Mouse (Mus musculus): ENCODE measurements around the gene Ipo13. TPM values are rescaled to one million over a fixed set of nuclear protein-coding genes. Genes with fewer than 3 reads are reported as not detected.

Gene Ipo13
- polyA plus RNA-seq, 1 experiment from 2014 or later, result 35.6 TPM

DNA sequence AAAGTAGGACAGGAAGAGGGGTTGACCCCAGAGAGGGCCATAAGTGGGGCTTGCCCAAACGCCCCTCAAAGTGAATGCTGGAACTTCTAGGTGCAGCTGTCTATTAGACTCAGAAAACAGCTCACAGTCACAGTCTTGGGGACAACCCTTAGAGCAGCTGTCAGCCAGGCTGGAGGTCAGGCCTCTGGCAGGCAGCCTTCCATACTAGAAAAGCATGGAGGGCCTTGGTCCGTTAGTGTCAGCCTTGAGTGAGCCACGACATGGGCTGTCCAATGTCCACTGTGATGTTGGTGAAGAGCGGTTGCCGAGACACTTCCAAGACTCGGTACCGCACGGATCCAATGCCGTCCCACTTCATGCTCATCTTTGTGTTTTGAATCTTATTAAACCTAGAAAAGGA, 41.2 kb downstream of the Ipo13 start:
- no peak overlapping the region for H3K27ac ChIP-seq
- 89% methylated on average over 9 of the region's 9 CpGs for WGBS (ENCODE audit: insufficient replicate concordance)
- H3K9me3 ChIP-seq (replicated peaks), result no peaks in the 10 kb centered on the region
- peaks cover 54% of the 10 kb centered on the region for H3K4me1 ChIP-seq
- H3K9ac ChIP-seq, result no peak overlapping the region
- peaks cover 33% of the 10 kb centered on the region for H3K36me3 ChIP-seq
- no peak overlapping the region for H3K4me2 ChIP-seq
- ATAC-seq, result no peak
- H3K27me3 ChIP-seq (replicated peaks), result 0 out of 2 replicates have a peak, but pooled peaks cover 6% of the 10 kb centered on the region
- H3K4me3 ChIP-seq, result no peak overlapping the region

DNA sequence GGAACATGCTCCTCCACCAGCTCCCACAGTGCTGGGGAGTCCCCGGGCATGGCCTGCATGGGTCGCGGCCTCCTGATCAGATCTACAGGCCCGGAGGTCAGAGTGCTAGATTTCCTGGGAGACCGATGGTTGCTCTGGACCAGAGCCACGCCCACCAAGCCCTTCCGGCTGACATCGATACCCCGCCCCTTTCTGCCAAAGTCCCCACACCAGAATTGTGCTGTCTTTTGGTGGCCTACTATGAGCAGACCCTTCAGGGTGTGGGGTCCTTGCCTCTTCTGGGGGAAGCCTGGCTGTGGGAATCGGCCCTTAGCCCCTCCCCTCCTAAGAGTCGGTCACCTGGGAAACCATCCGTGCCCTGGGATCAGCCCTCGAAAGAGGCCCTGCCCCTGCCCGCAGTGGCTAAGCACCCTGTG, 42.3 kb downstream of the Ipo13 start, which contains the start of gene Ccdc24:
Gene Ccdc24, minus strand, starts transcription at position 87 of the 416 bp plus-strand sequence.
- WGBS (ENCODE audit: insufficient replicate concordance), result 20% methylated on average over 14 of the region's 14 CpGs
- Histone ChIP-seq H3K9me3 (replicated peaks) (no peaks in the 10 kb centered on the region), H3K36me3 (peaks cover 41% of the 10 kb centered on the region), H3K27me3 (replicated peaks) (peaks cover 6% of the 10 kb centered on the region; the same call in 1 of the 2 replicates), H3K27ac (peak within 1 kb of the TSS; percentile 64), H3K4me1 (peaks cover 62% of the 10 kb centered on the region), H3K4me3 (peak within 1 kb of the TSS; percentile 46), H3K9ac (peak within 1 kb of the TSS; percentile 51), H3K4me2 (peak within 1 kb of the TSS; percentile 75)
- ATAC-seq, result peak; percentile 46

DNA sequence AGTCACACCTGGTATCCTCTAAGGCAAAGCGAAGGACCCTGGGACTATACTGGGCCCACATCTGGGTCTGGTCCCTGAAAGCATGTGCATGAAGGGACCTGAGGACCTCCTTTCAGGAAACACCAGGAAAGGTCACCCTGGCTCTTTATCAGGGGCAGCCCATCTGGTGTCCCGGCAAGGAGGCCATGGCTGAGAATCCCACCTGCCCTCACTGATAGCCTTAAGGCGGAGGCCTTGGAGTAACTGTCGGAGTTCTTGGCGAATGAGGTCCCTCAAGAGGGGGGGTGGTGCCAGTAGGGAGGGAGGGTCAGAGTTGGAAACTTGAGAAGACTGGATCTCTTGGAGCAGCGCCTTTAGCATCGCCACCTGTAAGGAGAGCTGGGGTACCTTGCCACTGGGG, 43.0 kb downstream of the Ipo13 start:
- Histone ChIP-seq H3K4me3 (peak overlapping the region; percentile 46), H3K4me1 (peaks cover 69% of the 10 kb centered on the region), H3K27ac (peak overlapping the region; percentile 64), H3K27me3 (replicated peaks) (peaks cover 13% of the 10 kb centered on the region; the same call in 1 of the 2 replicates), H3K9me3 (replicated peaks) (no peaks in the 10 kb centered on the region), H3K4me2 (peak overlapping the region; percentile 75), H3K9ac (peak overlapping the region; percentile 51), H3K36me3 (peaks cover 42% of the 10 kb centered on the region)
- ATAC-seq, result peak; percentile 53
- WGBS (ENCODE audit: insufficient replicate concordance), result 39% methylated on average over 7 of the region's 7 CpGs

DNA sequence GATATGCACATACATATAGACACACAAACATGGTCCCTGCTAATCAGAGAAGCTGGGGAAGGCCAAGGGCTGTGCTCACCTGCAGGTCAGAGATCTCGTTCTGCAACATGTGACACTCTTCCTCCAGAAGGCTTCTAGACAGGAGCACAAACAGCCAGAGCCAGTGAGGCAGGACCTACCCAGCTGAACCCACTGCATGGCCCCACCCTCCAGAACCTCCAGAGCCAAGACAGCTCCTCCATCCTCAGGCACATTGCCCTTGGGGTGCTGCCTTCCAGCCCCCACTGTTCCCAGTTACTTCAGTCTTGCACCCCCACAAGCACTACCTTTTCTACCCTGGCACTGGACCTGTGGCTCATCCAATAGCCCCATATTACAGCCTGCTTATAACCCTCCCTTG, 44.4 kb downstream of the Ipo13 start:
- peak overlapping the region; percentile 64 for H3K27ac ChIP-seq
- peaks cover 52% of the 10 kb centered on the region for H3K36me3 ChIP-seq
- no peak overlapping the region for H3K9ac ChIP-seq
- H3K4me2 ChIP-seq, result no peak overlapping the region
- peaks cover 78% of the 10 kb centered on the region for H3K4me1 ChIP-seq
- 36% methylated on average over 1 of the region's 1 CpGs for whole genome bisulfite sequencing (ENCODE audit: insufficient replicate concordance)
- no peaks in the 10 kb centered on the region for H3K9me3 ChIP-seq (replicated peaks)
- peak; percentile 31; the same call in 1 of the 2 replicates for ATAC-seq
- no peak overlapping the region for H3K4me3 ChIP-seq
- peaks cover 15% of the 10 kb centered on the region; the same call in 1 of the 2 replicates for H3K27me3 ChIP-seq (replicated peaks)

DNA sequence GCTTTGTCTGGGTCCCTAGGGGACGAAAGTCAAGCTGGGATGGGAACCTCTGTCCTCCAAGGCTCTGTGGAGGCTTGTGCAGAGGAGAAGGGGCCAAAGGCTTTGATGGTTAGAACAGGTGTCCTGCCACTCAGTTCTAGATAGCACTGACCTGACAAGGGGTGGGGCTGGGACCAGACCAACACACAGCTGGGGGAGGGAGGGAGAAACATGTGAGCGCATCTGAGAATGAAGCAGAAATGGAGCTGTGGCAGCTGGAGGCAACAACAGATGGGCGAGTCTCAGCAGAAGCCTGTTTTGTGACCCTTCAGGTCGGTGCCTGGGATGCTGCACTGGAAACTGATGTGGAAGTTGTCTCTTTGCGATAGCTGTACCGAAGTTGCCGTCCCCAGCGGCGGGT, 45.5 kb downstream of the Ipo13 start:
- Histone ChIP-seq H3K27ac (peak overlapping the region; percentile 64), H3K4me1 (peaks cover 78% of the 10 kb centered on the region), H3K4me2 (no peak overlapping the region), H3K4me3 (no peak overlapping the region), H3K27me3 (replicated peaks) (peaks cover 17% of the 10 kb centered on the region; the same call in 1 of the 2 replicates), H3K9me3 (replicated peaks) (no peaks in the 10 kb centered on the region), H3K36me3 (peaks cover 63% of the 10 kb centered on the region), H3K9ac (no peak overlapping the region; the same call in 1 of the 2 replicates)
- 80% methylated on average over 9 of the region's 9 CpGs for WGBS (ENCODE audit: insufficient replicate concordance)
- ATAC-seq, result no peak

DNA sequence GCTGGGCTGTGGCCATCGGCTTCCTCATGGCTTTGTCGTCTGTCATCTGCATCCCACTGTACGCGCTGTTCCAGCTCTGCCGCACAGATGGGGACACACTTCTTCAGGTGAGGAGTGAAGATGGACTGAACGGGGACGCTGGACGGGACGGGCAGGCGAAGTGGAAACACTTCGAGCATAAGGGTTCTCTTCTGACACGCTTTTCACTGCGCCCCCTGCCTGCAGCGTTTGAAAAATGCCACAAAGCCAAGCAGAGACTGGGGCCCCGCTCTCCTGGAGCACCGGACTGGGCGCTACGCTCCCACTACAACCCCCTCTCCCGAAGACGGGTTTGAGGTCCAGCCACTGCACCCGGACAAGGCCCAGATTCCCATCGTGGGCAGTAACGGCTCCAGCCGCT, 47.0 kb downstream of the Ipo13 start:
- no peak for ATAC-seq
- Histone ChIP-seq H3K36me3 (peaks cover 78% of the 10 kb centered on the region), H3K9me3 (replicated peaks) (no peaks in the 10 kb centered on the region), H3K4me2 (peak overlapping the region; percentile 35), H3K4me1 (peaks cover 73% of the 10 kb centered on the region), H3K27ac (no peak overlapping the region), H3K4me3 (no peak overlapping the region), H3K9ac (no peak overlapping the region), H3K27me3 (replicated peaks) (peaks cover 20% of the 10 kb centered on the region; the same call in 1 of the 2 replicates)
- WGBS (ENCODE audit: insufficient replicate concordance), result 23% methylated on average over 24 of the region's 24 CpGs

- H3K4me1 ChIP-seq, result peaks cover 72% of the 10 kb centered on the region
- no peak overlapping the region for H3K9ac ChIP-seq
- H3K27me3 ChIP-seq (replicated peaks), result peaks cover 20% of the 10 kb centered on the region; the same call in 1 of the 2 replicates
- no peak overlapping the region for H3K4me3 ChIP-seq
- ATAC-seq, result no peak
- 39% methylated on average over 6 of the region's 6 CpGs for WGBS (ENCODE audit: insufficient replicate concordance)
- no peaks in the 10 kb centered on the region for H3K9me3 ChIP-seq (replicated peaks)
- no peak overlapping the region for H3K4me2 ChIP-seq
- H3K27ac ChIP-seq, result peak overlapping the region; percentile 47; the same call in 1 of the 2 replicates
- peaks cover 86% of the 10 kb centered on the region for H3K36me3 ChIP-seq
Measured at GRCm38 (mm10) chr4:117867000-117867399, 47.8 kb downstream of the Ipo13 start.

- ATAC-seq, result no peak
- H3K27me3 ChIP-seq (replicated peaks), result peaks cover 20% of the 10 kb centered on the region; the same call in 1 of the 2 replicates
- no peaks in the 10 kb centered on the region for H3K9me3 ChIP-seq (replicated peaks)
- no peak overlapping the region for H3K4me3 ChIP-seq
- H3K36me3 ChIP-seq, result peaks cover 96% of the 10 kb centered on the region
- whole genome bisulfite sequencing (ENCODE audit: insufficient replicate concordance), result 80% methylated on average over 9 of the region's 9 CpGs
- peaks cover 71% of the 10 kb centered on the region for H3K4me1 ChIP-seq
- 0 out of 2 replicates have a peak overlapping the region, but pooled peaks have one; percentile 12 for H3K27ac ChIP-seq
- no peak overlapping the region for H3K4me2 ChIP-seq
- no peak overlapping the region; the same call in 1 of the 2 replicates for H3K9ac ChIP-seq
Measured at GRCm38 (mm10) chr4:117866083-117866482, 48.7 kb downstream of the Ipo13 start.

DNA sequence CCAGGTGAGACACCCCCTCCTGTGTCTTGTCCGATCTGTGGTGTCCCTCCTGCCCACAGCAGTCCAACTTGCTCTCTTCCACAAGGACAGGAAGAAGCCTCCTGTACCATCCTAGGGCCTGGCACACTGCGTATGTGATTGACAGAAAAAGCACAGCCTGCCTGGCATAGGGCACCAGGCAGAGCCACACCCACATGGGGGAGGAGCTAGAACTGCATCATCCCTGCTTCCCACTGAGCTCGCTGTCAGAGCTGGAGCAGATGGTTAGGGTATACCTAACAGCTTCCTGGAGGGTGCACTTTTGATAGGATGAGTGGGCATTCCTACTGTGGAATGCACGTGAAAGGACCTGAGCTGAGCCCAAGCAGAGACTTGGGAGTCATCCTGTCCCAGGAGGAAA, 52.0 kb downstream of the Ipo13 start:
- H3K9me3 ChIP-seq (replicated peaks), result no peaks in the 10 kb centered on the region
- ATAC-seq, result no peak
- 0 out of 2 replicates have a peak, but pooled peaks cover 14% of the 10 kb centered on the region for H3K27me3 ChIP-seq (replicated peaks)
- 62% methylated on average over 4 of the region's 4 CpGs for WGBS (ENCODE audit: insufficient replicate concordance)
- no peak overlapping the region for H3K9ac ChIP-seq
- H3K27ac ChIP-seq, result no peak overlapping the region
- H3K4me3 ChIP-seq, result no peak overlapping the region
- no peak overlapping the region for H3K4me2 ChIP-seq
- H3K36me3 ChIP-seq, result peaks cover 100% of the 10 kb centered on the region
- H3K4me1 ChIP-seq, result peaks cover 53% of the 10 kb centered on the region

- no peaks in the 10 kb centered on the region for H3K9me3 ChIP-seq (replicated peaks)
- no peak overlapping the region for H3K9ac ChIP-seq
- 0 out of 2 replicates have a peak, but pooled peaks cover 6% of the 10 kb centered on the region for H3K27me3 ChIP-seq (replicated peaks)
- WGBS (ENCODE audit: insufficient replicate concordance), result 89% methylated on average over 9 of the region's 9 CpGs
- ATAC-seq, result no peak
- H3K36me3 ChIP-seq, result peaks cover 100% of the 10 kb centered on the region
- H3K4me2 ChIP-seq, result no peak overlapping the region
- no peak overlapping the region for H3K4me3 ChIP-seq
- H3K4me1 ChIP-seq, result peaks cover 42% of the 10 kb centered on the region
- no peak overlapping the region for H3K27ac ChIP-seq
Measured at GRCm38 (mm10) chr4:117860570-117860969, 54.2 kb downstream of the Ipo13 start.

GRCm38 (mm10) chr4:117858794-117859193, 56.0 kb downstream of the Ipo13 start:
- no peaks in the 10 kb centered on the region for H3K9me3 ChIP-seq (replicated peaks)
- peak overlapping the region; percentile 32; the same call in 1 of the 2 replicates for H3K27ac ChIP-seq
- H3K9ac ChIP-seq, result no peak overlapping the region
- H3K27me3 ChIP-seq (replicated peaks), result 0 out of 2 replicates have a peak, but pooled peaks cover 2% of the 10 kb centered on the region
- H3K4me1 ChIP-seq, result peaks cover 45% of the 10 kb centered on the region
- peaks cover 100% of the 10 kb centered on the region for H3K36me3 ChIP-seq
- H3K4me2 ChIP-seq, result no peak overlapping the region
- no peak overlapping the region for H3K4me3 ChIP-seq
- WGBS (ENCODE audit: insufficient replicate concordance), result 73% methylated on average over 3 of the region's 3 CpGs
- peak; percentile 55 for ATAC-seq

GRCm38 (mm10) chr4:117855146-117855545, 59.7 kb downstream of the Ipo13 start:
- H3K27ac ChIP-seq, result no peak overlapping the region
- H3K9ac ChIP-seq, result no peak overlapping the region
- H3K4me2 ChIP-seq, result no peak overlapping the region
- H3K27me3 ChIP-seq (replicated peaks), result 0 out of 2 replicates have a peak, but pooled peaks cover 3% of the 10 kb centered on the region
- no peaks in the 10 kb centered on the region for H3K9me3 ChIP-seq (replicated peaks)
- ATAC-seq, result no peak
- peaks cover 100% of the 10 kb centered on the region for H3K36me3 ChIP-seq
- H3K4me3 ChIP-seq, result no peak overlapping the region
- H3K4me1 ChIP-seq, result peaks cover 47% of the 10 kb centered on the region
- 86% methylated on average over 9 of the region's 9 CpGs for WGBS (ENCODE audit: insufficient replicate concordance)
